Mouse (Mus musculus) forebrain, embryonic 15.5 days (tissue): ENCODE results near the gene Rad51b. TPM values are rescaled to one million over a fixed set of nuclear protein-coding genes. Genes with fewer than 3 reads are reported as not detected.

ENCODE experiments used
- ATAC-seq: fragments of 200-750 bp; cut with Nextera tagmentation; replicated peaks from 2 replicates; pipeline ENCODE4 v1.8.0; 2017; ENCODE audit warnings: mild to moderate bottlenecking, moderate TSS enrichment, moderate library complexity
- H3K27ac ChIP-seq: fragments of 300-500 bp; sonication (generic); replicated peaks from 2 replicates; pipeline ENCODE4 v1.5.1; 2015; ENCODE audit warnings: mild to moderate bottlenecking, inconsistent platforms
- H3K27me3 ChIP-seq: fragments of 300-500 bp; sonication (generic); 2 replicates; pipeline ENCODE4 v1.6.1; 2015; ENCODE audit warnings: inconsistent platforms
- H3K36me3 ChIP-seq: fragments of 300-500 bp; sonication (generic); 2 replicates; pipeline ENCODE4 v1.6.1; 2015; ENCODE audit warnings: mild to moderate bottlenecking, inconsistent platforms
- H3K4me1 ChIP-seq: fragments of 300-500 bp; sonication (generic); 2 replicates; pipeline ENCODE4 v1.6.1; 2015; ENCODE audit warnings: inconsistent platforms
- H3K4me2 ChIP-seq: fragments of 300-500 bp; sonication (generic); replicated peaks from 2 replicates; pipeline ENCODE4 v1.6.1; 2015; ENCODE audit warnings: mild to moderate bottlenecking, inconsistent platforms
- H3K4me3 ChIP-seq: fragments of 300-500 bp; sonication (generic); 2 replicates; pipeline ENCODE4 v1.5.1; 2015; ENCODE audit warnings: mild to moderate bottlenecking, inconsistent platforms
- H3K9ac ChIP-seq: fragments of 300-500 bp; sonication (generic); replicated peaks from 2 replicates; pipeline ENCODE4 v1.6.1; 2015; ENCODE audit warnings: mild to moderate bottlenecking, inconsistent platforms
- H3K9me3 ChIP-seq: fragments of 300-500 bp; sonication (generic); 2 replicates; pipeline ENCODE4 v1.6.1; 2016; ENCODE audit warnings: inconsistent platforms
- whole genome bisulfite sequencing: fragments of 180-500 bp; shearing (Covaris S2); methylation state at CpG from one replicate; pipeline ENCODE4 v1.1.7; 2015; ENCODE audit warnings: mixed read lengths; 5-methylcytosine and 5-hydroxymethylcytosine counted together
- polyA plus RNA-seq: library from polyadenylated mRNA; unstranded; fragments of >200 nt; fragmentation: Nextera tagmentation; extraction: Ambion mirVana; gene quantifications from 2 replicates; pipeline ENCODE4 v1.2.1, GENCODE M21; 2015

Rad51b gene
- polyA plus RNA-seq, 1 experiment from 2014 or later: 3.0 TPM

DNA sequence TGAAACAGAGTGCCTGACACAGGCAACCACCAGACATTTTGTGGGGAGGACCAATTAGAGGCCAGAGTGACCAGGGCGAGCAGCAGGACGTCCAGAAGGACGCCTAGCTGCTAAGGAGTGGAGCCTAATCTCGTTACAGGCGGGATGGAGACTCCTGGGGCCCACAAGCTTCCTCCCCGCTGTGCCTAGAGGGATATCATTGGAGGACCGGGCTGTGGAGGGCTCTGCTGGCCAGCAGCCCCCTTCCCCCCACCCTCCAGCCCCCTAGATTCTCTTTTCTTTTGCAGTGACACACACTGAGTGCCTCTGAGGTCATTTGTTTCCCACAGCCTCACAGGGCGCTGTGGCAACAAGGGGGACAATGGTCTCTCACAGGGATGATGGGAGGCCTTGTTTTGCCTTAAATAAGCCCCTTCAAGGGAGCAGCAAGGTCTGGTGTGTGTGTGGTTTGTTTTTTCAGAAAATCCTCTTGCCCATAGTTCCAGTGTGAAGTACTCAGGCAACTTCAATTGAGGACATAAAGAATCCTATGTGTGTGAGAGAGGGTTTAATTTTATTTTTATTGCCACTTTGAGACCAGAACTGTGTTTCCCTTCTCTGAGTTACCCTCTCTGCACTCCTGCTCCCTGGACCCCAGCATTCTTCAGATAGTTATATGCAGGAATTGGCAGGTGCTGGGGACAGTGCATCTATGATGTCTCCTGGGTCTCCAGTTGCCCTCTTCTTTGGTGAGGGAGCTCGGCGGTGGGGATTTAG, 422.2 kb downstream of the Rad51b start:
- Histone ChIP-seq H3K4me3 (no peak overlapping the region), H3K9me3 (no peaks in the 10 kb centered on the region), H3K4me2 (no peak overlapping the region), H3K27ac (peak overlapping the region; percentile 69), H3K36me3 (no peaks in the 10 kb centered on the region), H3K4me1 (peaks cover 32% of the 10 kb centered on the region), H3K27me3 (no peaks in the 10 kb centered on the region), H3K9ac (no peak overlapping the region)
- 4% methylated on average over 10 of the region's 10 CpGs for WGBS
- peak; percentile 87 for ATAC-seq

DNA sequence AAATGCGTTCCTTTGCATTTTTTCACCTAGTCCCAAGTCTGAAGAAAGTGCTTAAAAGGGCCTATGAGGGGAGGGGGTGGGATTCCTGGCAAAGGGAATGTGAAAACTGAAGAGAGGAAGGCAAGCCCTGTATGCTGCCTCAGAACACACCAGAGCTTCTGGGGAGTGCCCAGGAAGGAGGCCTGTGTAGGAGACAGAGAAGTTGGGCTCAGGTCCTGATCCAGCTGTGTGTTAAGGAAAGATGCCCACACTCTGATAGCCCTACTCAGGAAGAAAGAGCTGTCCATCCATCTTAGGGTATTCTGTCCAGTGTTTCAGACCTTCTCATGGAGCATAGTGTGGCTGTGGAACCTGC, 422.7 kb downstream of the Rad51b start:
- Histone ChIP-seq H3K36me3 (no peaks in the 10 kb centered on the region), H3K4me1 (peaks cover 32% of the 10 kb centered on the region), H3K9me3 (no peaks in the 10 kb centered on the region), H3K9ac (no peak overlapping the region), H3K27me3 (no peaks in the 10 kb centered on the region), H3K27ac (peak overlapping the region; percentile 69), H3K4me2 (no peak overlapping the region), H3K4me3 (no peak overlapping the region)
- peak; percentile 59 for ATAC-seq
- WGBS: 6% methylated on average over 1 of the region's 1 CpGs

DNA sequence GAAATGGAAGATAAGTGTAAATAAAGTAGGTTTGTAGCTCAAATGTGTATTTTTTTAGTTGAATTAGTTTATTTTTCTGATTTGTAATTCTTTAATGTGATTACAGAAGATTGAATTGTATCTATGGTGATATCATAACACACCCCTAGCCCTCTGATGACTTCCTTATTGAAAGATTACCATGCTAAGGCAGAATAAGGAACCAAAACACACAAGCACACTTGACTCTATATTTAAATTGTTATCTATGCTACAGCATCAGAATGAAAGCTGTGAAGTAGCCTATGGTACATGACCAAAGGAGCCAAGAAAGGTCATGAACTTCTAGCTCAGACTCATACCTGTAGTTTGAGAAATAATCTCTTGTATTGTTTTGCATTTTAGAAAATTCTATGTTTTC, 427.8 kb downstream of the Rad51b start:
- Histone ChIP-seq H3K4me2 (no peak overlapping the region), H3K9ac (no peak overlapping the region), H3K27me3 (no peaks in the 10 kb centered on the region), H3K4me1 (peaks cover 3% of the 10 kb centered on the region), H3K27ac (no peak overlapping the region), H3K9me3 (peaks cover 8% of the 10 kb centered on the region; the same call in 1 of the 2 replicates), H3K4me3 (no peak overlapping the region), H3K36me3 (0 out of 2 replicates have a peak, but pooled peaks cover 3% of the 10 kb centered on the region)
- ATAC-seq: no peak

DNA sequence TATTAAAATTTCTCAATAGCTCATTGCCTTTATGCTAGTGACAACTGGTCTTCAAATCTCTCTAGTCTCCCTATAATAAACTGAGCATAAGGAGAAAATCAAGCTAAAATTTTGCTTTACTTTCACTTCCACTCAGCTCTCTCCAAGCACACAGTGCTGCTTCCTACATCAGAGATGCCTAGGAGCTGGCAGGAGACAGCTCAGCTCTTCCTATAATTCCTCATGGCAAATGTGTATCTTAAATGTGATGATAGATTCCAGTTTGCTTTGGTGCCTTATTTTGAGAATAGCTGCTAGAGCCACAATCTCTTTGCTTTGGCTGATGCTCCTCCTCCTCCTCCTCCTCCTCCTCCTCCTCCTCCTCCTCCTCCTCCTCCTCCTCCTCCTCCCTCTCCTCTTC, 428.6 kb downstream of the Rad51b start:
- ATAC-seq: no peak

DNA sequence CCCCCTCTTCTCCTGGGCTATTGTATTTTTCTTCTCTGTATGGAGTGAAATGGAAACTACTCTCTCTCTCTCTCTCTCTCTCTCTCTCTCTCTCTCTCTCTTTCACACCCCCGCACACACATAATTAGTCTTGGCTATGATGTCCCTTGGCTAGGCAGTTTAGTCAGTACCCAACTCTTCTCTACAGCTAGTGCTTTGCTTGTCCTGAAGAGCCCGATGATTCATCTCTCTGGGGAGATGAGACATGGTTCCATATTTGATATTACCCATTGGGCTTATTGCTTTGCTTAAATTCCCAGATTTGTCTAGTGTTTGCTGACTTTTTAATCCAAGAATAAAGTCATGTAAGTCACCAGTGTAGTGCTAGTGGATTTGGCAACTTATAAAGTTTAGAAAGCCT, 429.0 kb downstream of the Rad51b start:
- no peak overlapping the region for H3K4me3 ChIP-seq
- H3K4me2 ChIP-seq: no peak overlapping the region
- no peak overlapping the region for H3K27ac ChIP-seq
- H3K27me3 ChIP-seq: no peaks in the 10 kb centered on the region
- 52% methylated on average over 2 of the region's 2 CpGs for WGBS
- H3K9ac ChIP-seq: no peak overlapping the region
- peaks cover 9% of the 10 kb centered on the region for H3K4me1 ChIP-seq
- no peak for ATAC-seq
- H3K9me3 ChIP-seq: peaks cover 8% of the 10 kb centered on the region; the same call in 1 of the 2 replicates
- H3K36me3 ChIP-seq: 0 out of 2 replicates have a peak, but pooled peaks cover 3% of the 10 kb centered on the region

More for the DNA sequence above, 428.6 kb downstream of the Rad51b start:
- Histone ChIP-seq H3K27ac (no peak overlapping the region), H3K4me1 (peaks cover 9% of the 10 kb centered on the region), H3K4me2 (no peak overlapping the region), H3K4me3 (no peak overlapping the region), H3K9ac (no peak overlapping the region), H3K36me3 (0 out of 2 replicates have a peak, but pooled peaks cover 3% of the 10 kb centered on the region), H3K27me3 (no peaks in the 10 kb centered on the region), H3K9me3 (peaks cover 8% of the 10 kb centered on the region; the same call in 1 of the 2 replicates)

DNA sequence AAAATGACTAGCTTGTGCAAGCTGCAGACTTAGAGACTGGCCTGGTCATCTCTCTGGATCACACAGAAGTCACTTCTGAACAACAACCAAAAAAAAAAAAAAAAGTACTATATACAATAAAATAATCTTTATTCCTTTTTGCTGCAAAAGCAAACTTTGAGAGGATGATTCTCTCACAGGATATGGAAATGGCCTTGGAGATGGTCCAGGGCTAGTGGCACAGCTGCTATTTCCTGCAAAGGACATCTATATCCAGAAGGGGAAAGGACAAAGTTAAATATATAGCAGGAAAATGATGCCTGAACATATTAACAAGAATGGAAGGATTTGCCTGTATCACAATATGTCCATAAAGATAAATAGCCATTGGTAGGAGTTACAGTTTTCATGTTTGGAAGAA, 429.9 kb downstream of the Rad51b start:
- no peak overlapping the region for H3K4me2 ChIP-seq
- no peak overlapping the region for H3K4me3 ChIP-seq
- H3K27me3 ChIP-seq: no peaks in the 10 kb centered on the region
- no peak overlapping the region for H3K27ac ChIP-seq
- ATAC-seq: no peak
- H3K9ac ChIP-seq: no peak overlapping the region
- 0 out of 2 replicates have a peak, but pooled peaks cover 3% of the 10 kb centered on the region for H3K36me3 ChIP-seq
- H3K4me1 ChIP-seq: peaks cover 13% of the 10 kb centered on the region
- H3K9me3 ChIP-seq: peaks cover 8% of the 10 kb centered on the region; the same call in 1 of the 2 replicates

DNA sequence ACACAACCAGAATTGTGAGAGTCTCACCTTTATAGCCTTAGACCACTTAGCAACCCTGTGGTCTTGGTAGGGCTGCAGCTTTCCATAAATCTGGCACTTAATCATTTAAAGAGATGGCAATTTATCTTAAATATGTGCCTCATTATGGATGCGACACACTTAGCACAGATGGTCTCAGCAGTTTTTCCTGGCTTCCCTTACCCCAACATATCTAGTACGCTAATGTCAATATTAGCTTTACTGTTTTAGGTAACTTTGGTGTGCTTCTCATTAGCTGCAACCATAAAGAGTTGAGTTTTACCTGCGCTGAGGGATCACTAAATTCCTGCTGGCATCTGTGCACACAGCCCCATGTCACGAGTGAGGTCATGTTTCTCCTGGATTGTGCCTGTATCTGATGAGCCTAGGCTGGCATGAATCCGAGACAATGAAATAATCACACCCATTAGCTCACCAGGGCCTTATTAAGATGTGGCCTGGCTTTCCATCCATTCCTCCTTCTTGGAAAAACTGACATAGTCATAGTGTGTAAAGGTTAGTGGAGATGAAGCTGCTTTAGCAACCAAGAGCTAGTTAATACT, 432.9 kb downstream of the Rad51b start:
- H3K36me3 ChIP-seq: 0 out of 2 replicates have a peak, but pooled peaks cover 3% of the 10 kb centered on the region
- ATAC-seq: no peak
- peaks cover 23% of the 10 kb centered on the region for H3K4me1 ChIP-seq

DNA sequence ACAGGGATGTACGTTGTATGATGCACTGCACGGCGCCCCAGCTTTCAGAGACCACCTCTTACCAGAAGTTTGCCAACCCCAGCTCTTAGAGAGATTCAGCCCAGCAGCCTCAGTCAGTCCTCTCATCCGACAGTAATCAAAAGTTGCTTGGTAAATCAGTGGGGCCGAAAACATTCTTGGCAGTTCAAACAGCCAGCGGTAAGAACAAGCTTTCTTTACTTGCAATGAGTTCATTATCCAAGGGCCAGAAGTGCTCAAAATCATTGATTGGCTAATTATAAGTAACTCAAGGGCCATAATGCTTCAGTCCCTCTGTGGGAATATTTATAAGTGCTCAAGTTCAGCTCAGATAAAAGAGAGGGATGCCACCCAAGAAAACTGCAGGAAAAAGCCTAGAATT, 434.8 kb downstream of the Rad51b start:
- H3K36me3 ChIP-seq: 0 out of 2 replicates have a peak, but pooled peaks cover 3% of the 10 kb centered on the region
- peak; percentile 51 for ATAC-seq
- peaks cover 8% of the 10 kb centered on the region; the same call in 1 of the 2 replicates for H3K9me3 ChIP-seq
- 27% methylated on average over 6 of the region's 6 CpGs for WGBS
- H3K9ac ChIP-seq: no peak overlapping the region
- no peak overlapping the region for H3K4me2 ChIP-seq
- H3K4me1 ChIP-seq: peaks cover 23% of the 10 kb centered on the region
- H3K27me3 ChIP-seq: no peaks in the 10 kb centered on the region
- no peak overlapping the region for H3K4me3 ChIP-seq
- peak overlapping the region; percentile 71 for H3K27ac ChIP-seq

More for the DNA sequence above, 432.9 kb downstream of the Rad51b start:
- no peak overlapping the region for H3K9ac ChIP-seq
- no peaks in the 10 kb centered on the region for H3K27me3 ChIP-seq
- no peak overlapping the region for H3K4me2 ChIP-seq
- H3K9me3 ChIP-seq: peaks cover 8% of the 10 kb centered on the region; the same call in 1 of the 2 replicates
- no peak overlapping the region for H3K4me3 ChIP-seq
- H3K27ac ChIP-seq: no peak overlapping the region
- WGBS: 60% methylated on average over 5 of the region's 5 CpGs

DNA sequence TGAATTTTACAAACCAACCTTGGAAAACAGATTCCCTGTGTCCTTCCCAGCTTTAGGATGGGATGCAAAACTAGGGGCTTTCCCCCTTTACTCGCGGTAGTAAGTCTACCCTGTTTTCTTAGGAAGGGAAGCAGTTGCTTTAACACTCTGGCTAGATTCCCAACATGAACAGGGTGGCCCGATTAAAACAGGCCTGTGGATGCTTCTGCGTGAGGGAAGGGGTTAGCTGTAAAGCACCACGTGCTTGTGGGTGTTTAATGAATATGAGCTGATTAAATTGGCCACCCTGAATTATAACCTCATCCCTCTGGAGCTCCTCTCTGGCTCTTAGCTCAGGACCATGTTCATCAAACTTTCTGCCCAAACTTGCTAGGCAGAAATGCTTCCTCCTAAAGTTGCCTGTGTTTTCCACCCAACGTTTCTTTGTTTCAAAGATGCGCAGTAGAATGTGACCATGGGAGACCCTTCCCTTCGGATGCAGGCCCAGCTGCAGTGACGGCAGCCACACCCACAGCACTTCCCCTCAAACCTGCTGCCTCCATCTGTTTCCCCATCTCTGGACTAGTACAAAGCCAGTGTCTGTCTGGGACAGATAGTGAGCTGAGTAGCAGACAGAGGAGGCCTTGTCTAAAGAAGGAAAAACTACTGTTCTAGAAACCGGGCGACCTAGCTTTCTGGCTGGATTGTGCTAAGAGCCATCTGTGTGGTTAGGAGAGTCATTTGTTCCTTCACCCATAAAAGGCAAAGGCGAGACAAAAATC, 435.5 kb downstream of the Rad51b start:
- Histone ChIP-seq H3K27me3 (no peaks in the 10 kb centered on the region), H3K4me3 (no peak overlapping the region), H3K27ac (peak overlapping the region; percentile 71), H3K36me3 (0 out of 2 replicates have a peak, but pooled peaks cover 3% of the 10 kb centered on the region), H3K4me2 (no peak overlapping the region), H3K9ac (no peak overlapping the region), H3K9me3 (peaks cover 8% of the 10 kb centered on the region; the same call in 1 of the 2 replicates), H3K4me1 (peaks cover 23% of the 10 kb centered on the region)
- WGBS: 28% methylated on average over 12 of the region's 12 CpGs
- ATAC-seq: peak; percentile 67

DNA sequence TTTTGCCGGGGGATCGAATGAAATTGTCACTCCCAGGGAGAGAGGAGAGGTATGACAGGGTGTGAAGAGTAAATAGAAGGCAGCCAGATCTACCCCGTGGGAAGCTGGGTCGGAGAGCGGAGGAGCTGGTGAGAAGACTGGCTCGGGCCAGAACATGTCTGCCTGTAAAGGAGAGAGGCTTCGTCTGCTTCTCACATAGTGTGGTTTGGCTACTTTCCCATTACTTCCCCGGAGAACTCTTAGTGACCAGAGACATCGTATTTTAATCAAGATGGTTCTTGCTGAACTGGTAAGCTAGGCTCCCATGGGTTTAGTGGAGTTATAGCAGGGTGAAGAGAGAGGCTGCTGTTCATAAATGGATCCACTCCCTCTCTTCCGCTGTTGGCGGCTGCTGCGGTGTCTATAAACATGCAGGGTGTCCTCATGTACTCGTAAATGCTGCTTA, 438.3 kb downstream of the Rad51b start:
- H3K9me3 ChIP-seq: no peaks in the 10 kb centered on the region
- peaks cover 16% of the 10 kb centered on the region for H3K4me1 ChIP-seq
- H3K4me3 ChIP-seq: no peak overlapping the region
- H3K27me3 ChIP-seq: no peaks in the 10 kb centered on the region
- WGBS: 88% methylated on average over 13 of the region's 13 CpGs
- H3K27ac ChIP-seq: no peak overlapping the region
- no peaks in the 10 kb centered on the region for H3K36me3 ChIP-seq
- H3K4me2 ChIP-seq: no peak overlapping the region
- H3K9ac ChIP-seq: no peak overlapping the region
- no peak for ATAC-seq

DNA sequence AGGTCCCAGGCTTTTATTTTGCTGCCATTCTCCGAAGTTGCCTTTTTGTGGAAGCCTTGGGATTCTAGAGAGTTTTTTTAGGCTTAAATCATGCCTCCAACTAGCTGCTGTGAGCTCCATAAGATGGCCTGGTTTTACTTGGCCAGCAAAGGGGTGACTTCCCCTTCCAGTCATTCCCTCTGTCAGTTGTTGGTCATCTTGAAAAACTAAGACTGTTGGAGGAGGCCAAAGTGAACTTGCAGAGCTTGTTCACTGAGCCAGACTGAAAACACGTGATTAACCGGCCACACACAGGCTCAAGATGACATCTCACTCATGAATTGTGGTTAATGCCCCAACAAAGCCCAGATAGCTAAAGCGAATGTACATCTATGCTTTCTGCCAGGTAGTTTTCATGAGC, 438.8 kb downstream of the Rad51b start:
- H3K4me1 ChIP-seq: peaks cover 13% of the 10 kb centered on the region
- no peak overlapping the region for H3K4me2 ChIP-seq
- H3K27me3 ChIP-seq: no peaks in the 10 kb centered on the region
- H3K4me3 ChIP-seq: no peak overlapping the region
- 86% methylated on average over 4 of the region's 4 CpGs for WGBS
- no peaks in the 10 kb centered on the region for H3K9me3 ChIP-seq
- H3K36me3 ChIP-seq: no peaks in the 10 kb centered on the region
- H3K27ac ChIP-seq: no peak overlapping the region
- no peak overlapping the region for H3K9ac ChIP-seq
- no peak for ATAC-seq

DNA sequence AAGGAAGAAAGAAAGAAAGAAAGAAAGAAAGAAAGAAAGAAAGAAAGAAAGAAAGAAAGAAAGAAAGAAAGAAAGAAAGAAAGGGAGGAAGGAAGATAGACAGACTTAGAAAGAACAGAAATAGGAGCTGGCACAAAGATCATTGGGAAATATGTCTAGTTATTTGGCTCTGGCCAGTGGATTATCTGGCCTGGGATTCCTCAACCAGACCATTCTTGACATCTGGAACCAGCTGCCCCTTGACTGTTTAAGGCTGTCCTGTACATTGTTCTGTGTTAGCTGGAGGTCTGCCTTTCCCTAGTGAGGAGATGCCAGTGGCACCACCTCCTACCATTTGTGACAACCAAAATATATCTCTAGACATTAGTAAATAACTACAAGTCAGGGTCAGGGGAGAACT, 441.6 kb downstream of the Rad51b start:
- H3K27ac ChIP-seq: no peak overlapping the region
- no peaks in the 10 kb centered on the region for H3K9me3 ChIP-seq
- H3K4me2 ChIP-seq: no peak overlapping the region
- no peaks in the 10 kb centered on the region for H3K4me1 ChIP-seq
- no peaks in the 10 kb centered on the region for H3K36me3 ChIP-seq
- H3K9ac ChIP-seq: no peak overlapping the region
- ATAC-seq: no peak
- H3K4me3 ChIP-seq: no peak overlapping the region
- no peaks in the 10 kb centered on the region for H3K27me3 ChIP-seq
